Mouse (Mus musculus) bone marrow macrophage, adult 2 months (primary cell): Measurements from ENCODE around the gene Gm42674.

Experiments used
- CTCF ChIP-seq: IDR thresholded peaks from 2 replicates; pipeline ENCODE4 v1.5.1; 2012; ENCODE audit warnings: low read depth, mild to moderate bottlenecking, low read length, moderate library complexity
- POLR2A ChIP-seq: IDR thresholded peaks from 2 replicates; pipeline ENCODE4 v1.6.1; 2012; ENCODE audit warnings: mild to moderate bottlenecking, low read depth, low read length, borderline replicate concordance

- TF ChIP-seq POLR2A (no peak), CTCF (no peak)
Measured at GRCm38 (mm10) chr3:90600458-90601195, 1.1 kb upstream of the Gm42674 start.
